Mouse (Mus musculus): ENCODE measurements around the gene Tbce. TPM values are rescaled to one million over a fixed set of nuclear protein-coding genes. Genes with fewer than 3 reads are reported as not detected.
"Not testable (repeated sequence)": the region's sequence is repeated elsewhere in the genome, so short reads cannot be mapped to it uniquely, and the experiment has no call there.

Tbce gene
- polyA plus RNA-seq, 1 experiment from 2014 or later: 52.6 TPM

- no peaks in the 10 kb centered on the region for H3K4me1 ChIP-seq (ENCODE audit: control insufficient read depth, insufficient read depth, low read length)
- no peak overlapping the region for H3K9ac ChIP-seq (ENCODE audit: low read length)
- H3K4me3 ChIP-seq (replicated peaks; ENCODE audit: low read length): no peak overlapping the region
- WGBS: 54% methylated on average over 5 of the region's 5 CpGs
- no peaks in the 10 kb centered on the region for H3K9me3 ChIP-seq (replicated peaks; ENCODE audit: control insufficient read depth, low read length)
- ATAC-seq (ENCODE audit: insufficient read depth, low FRiP score): no peak
- H3K27me3 ChIP-seq (ENCODE audit: control insufficient read depth, insufficient read depth, low read length): no peaks in the 10 kb centered on the region
- H3K36me3 ChIP-seq (ENCODE audit: control insufficient read depth, insufficient read depth, low read length): peaks cover 19% of the 10 kb centered on the region
- H3K27ac ChIP-seq (ENCODE audit: low read length): no peak overlapping the region
- no peak overlapping the region for H3K4me2 ChIP-seq (ENCODE audit: low read depth, low read length)
These were observed 42.0 kb downstream of the Tbce start for GRCm38 (mm10) chr13:13997476-13997875.

- Histone ChIP-seq H3K4me3 (replicated peaks; ENCODE audit: low read length) (no peak overlapping the region), H3K9me3 (replicated peaks; ENCODE audit: control insufficient read depth, low read length) (no peaks in the 10 kb centered on the region), H3K27me3 (ENCODE audit: control insufficient read depth, insufficient read depth, low read length) (no peaks in the 10 kb centered on the region), H3K9ac (ENCODE audit: low read length) (no peak overlapping the region), H3K4me1 (ENCODE audit: control insufficient read depth, insufficient read depth, low read length) (no peaks in the 10 kb centered on the region), H3K36me3 (ENCODE audit: control insufficient read depth, insufficient read depth, low read length) (peaks cover 19% of the 10 kb centered on the region), H3K4me2 (ENCODE audit: low read depth, low read length) (no peak overlapping the region), H3K27ac (ENCODE audit: low read length) (no peak overlapping the region)
- 87% methylated on average over 5 of the region's 5 CpGs for whole genome bisulfite sequencing
- no peak for ATAC-seq (ENCODE audit: insufficient read depth, low FRiP score)
These were observed 44.4 kb downstream of the Tbce start for GRCm38 (mm10) chr13:13995046-13995445.

- WGBS: 72% methylated on average over 3 of the region's 3 CpGs
- no peak for ATAC-seq (ENCODE audit: insufficient read depth, low FRiP score)
- H3K36me3 ChIP-seq (ENCODE audit: control insufficient read depth, insufficient read depth, low read length): peaks cover 9% of the 10 kb centered on the region; the same call in 1 of the 2 replicates
These were observed 46.4 kb downstream of the Tbce start for GRCm38 (mm10) chr13:13993041-13993440.

GRCm38 (mm10) chr13:13990391-13990790 is 49.0 kb downstream of the Tbce start:
- Histone ChIP-seq H3K27me3 (ENCODE audit: control insufficient read depth, insufficient read depth, low read length) (no peaks in the 10 kb centered on the region), H3K4me2 (ENCODE audit: low read depth, low read length) (no peak overlapping the region), H3K4me1 (ENCODE audit: control insufficient read depth, insufficient read depth, low read length) (no peaks in the 10 kb centered on the region), H3K9ac (ENCODE audit: low read length) (no peak overlapping the region), H3K27ac (ENCODE audit: low read length) (no peak overlapping the region), H3K36me3 (ENCODE audit: control insufficient read depth, insufficient read depth, low read length) (peaks cover 6% of the 10 kb centered on the region; the same call in 1 of the 2 replicates), H3K9me3 (replicated peaks; ENCODE audit: control insufficient read depth, low read length) (no peaks in the 10 kb centered on the region), H3K4me3 (replicated peaks; ENCODE audit: low read length) (no peak overlapping the region)
- WGBS: 52% methylated on average over 2 of the region's 2 CpGs
- no peak for ATAC-seq (ENCODE audit: insufficient read depth, low FRiP score)

More at GRCm38 (mm10) chr13:13993041-13993440, 46.4 kb downstream of the Tbce start:
- no peaks in the 10 kb centered on the region for H3K27me3 ChIP-seq (ENCODE audit: control insufficient read depth, insufficient read depth, low read length)
- no peak overlapping the region for H3K4me3 ChIP-seq (replicated peaks; ENCODE audit: low read length)
- H3K27ac ChIP-seq (ENCODE audit: low read length): no peak overlapping the region
- H3K9ac ChIP-seq (ENCODE audit: low read length): no peak overlapping the region
- no peaks in the 10 kb centered on the region for H3K9me3 ChIP-seq (replicated peaks; ENCODE audit: control insufficient read depth, low read length)
- no peaks in the 10 kb centered on the region for H3K4me1 ChIP-seq (ENCODE audit: control insufficient read depth, insufficient read depth, low read length)
- H3K4me2 ChIP-seq (ENCODE audit: low read depth, low read length): no peak overlapping the region

GRCm38 (mm10) chr13:13989135-13989534 is 50.3 kb downstream of the Tbce start:
- no peaks in the 10 kb centered on the region for H3K4me1 ChIP-seq (ENCODE audit: control insufficient read depth, insufficient read depth, low read length)
- no peak for ATAC-seq (ENCODE audit: insufficient read depth, low FRiP score)
- H3K4me3 ChIP-seq (replicated peaks; ENCODE audit: low read length): no peak overlapping the region
- H3K27me3 ChIP-seq (ENCODE audit: control insufficient read depth, insufficient read depth, low read length): no peaks in the 10 kb centered on the region
- H3K27ac ChIP-seq (ENCODE audit: low read length): no peak overlapping the region
- peaks cover 4% of the 10 kb centered on the region; the same call in 1 of the 2 replicates for H3K36me3 ChIP-seq (ENCODE audit: control insufficient read depth, insufficient read depth, low read length)
- no peaks in the 10 kb centered on the region for H3K9me3 ChIP-seq (replicated peaks; ENCODE audit: control insufficient read depth, low read length)
- WGBS: 81% methylated on average over 2 of the region's 2 CpGs
- H3K4me2 ChIP-seq (ENCODE audit: low read depth, low read length): no peak overlapping the region
- no peak overlapping the region for H3K9ac ChIP-seq (ENCODE audit: low read length)

- Histone ChIP-seq H3K4me2 (ENCODE audit: low read depth, low read length) (no peak overlapping the region), H3K9me3 (replicated peaks; ENCODE audit: control insufficient read depth, low read length) (no peaks in the 10 kb centered on the region), H3K36me3 (ENCODE audit: control insufficient read depth, insufficient read depth, low read length) (no peaks in the 10 kb centered on the region), H3K4me3 (replicated peaks; ENCODE audit: low read length) (no peak overlapping the region), H3K4me1 (ENCODE audit: control insufficient read depth, insufficient read depth, low read length) (no peaks in the 10 kb centered on the region), H3K27me3 (ENCODE audit: control insufficient read depth, insufficient read depth, low read length) (no peaks in the 10 kb centered on the region), H3K9ac (ENCODE audit: low read length) (no peak overlapping the region), H3K27ac (ENCODE audit: low read length) (no peak overlapping the region)
- WGBS: 92% methylated on average over 6 of the region's 6 CpGs
- ATAC-seq (ENCODE audit: insufficient read depth, low FRiP score): no peak
These were observed 55.9 kb downstream of the Tbce start for GRCm38 (mm10) chr13:13983523-13983922.

GRCm38 (mm10) chr13:13981842-13982241 is 57.6 kb downstream of the Tbce start:
- H3K27ac ChIP-seq (ENCODE audit: low read length); H3K4me3 ChIP-seq (replicated peaks; ENCODE audit: low read length); H3K4me1 ChIP-seq (ENCODE audit: control insufficient read depth, insufficient read depth, low read length); H3K9ac ChIP-seq (ENCODE audit: low read length); H3K9me3 ChIP-seq (replicated peaks; ENCODE audit: control insufficient read depth, low read length); H3K27me3 ChIP-seq (ENCODE audit: control insufficient read depth, insufficient read depth, low read length); ATAC-seq (ENCODE audit: insufficient read depth, low FRiP score); H3K4me2 ChIP-seq (ENCODE audit: low read depth, low read length); H3K36me3 ChIP-seq (ENCODE audit: control insufficient read depth, insufficient read depth, low read length): not testable (repeated sequence)
- 85% methylated on average over 1 of the region's 1 CpGs for WGBS

GRCm38 (mm10) chr13:13969796-13970195 is 69.6 kb downstream of the Tbce start:
- Histone ChIP-seq H3K36me3 (ENCODE audit: control insufficient read depth, insufficient read depth, low read length) (0 out of 2 replicates have a peak, but pooled peaks cover 2% of the 10 kb centered on the region), H3K4me3 (replicated peaks; ENCODE audit: low read length) (no peak overlapping the region), H3K27ac (ENCODE audit: low read length) (no peak overlapping the region), H3K4me2 (ENCODE audit: low read depth, low read length) (no peak overlapping the region), H3K9ac (ENCODE audit: low read length) (no peak overlapping the region), H3K27me3 (ENCODE audit: control insufficient read depth, insufficient read depth, low read length) (no peaks in the 10 kb centered on the region), H3K9me3 (replicated peaks; ENCODE audit: control insufficient read depth, low read length) (no peaks in the 10 kb centered on the region), H3K4me1 (ENCODE audit: control insufficient read depth, insufficient read depth, low read length) (no peaks in the 10 kb centered on the region; the same call in 1 of the 2 replicates)
- WGBS: 81% methylated on average over 1 of the region's 1 CpGs
- no peak for ATAC-seq (ENCODE audit: insufficient read depth, low FRiP score)

- peak; percentile 88 for ATAC-seq (ENCODE audit: insufficient read depth, low FRiP score)
- H3K27ac ChIP-seq (ENCODE audit: low read length): peak overlapping the region; percentile 31
- no peaks in the 10 kb centered on the region for H3K27me3 ChIP-seq (ENCODE audit: control insufficient read depth, insufficient read depth, low read length)
These were observed 70.8 kb downstream of the Tbce start for GRCm38 (mm10) chr13:13968629-13969111.

More at GRCm38 (mm10) chr13:13968629-13969111, 70.8 kb downstream of the Tbce start:
- H3K4me3 ChIP-seq (replicated peaks; ENCODE audit: low read length): no peak overlapping the region
- 70% methylated on average over 4 of the region's 4 CpGs for WGBS
- H3K9ac ChIP-seq (ENCODE audit: low read length): no peak overlapping the region
- H3K4me2 ChIP-seq (ENCODE audit: low read depth, low read length): no peak overlapping the region
- H3K36me3 ChIP-seq (ENCODE audit: control insufficient read depth, insufficient read depth, low read length): 0 out of 2 replicates have a peak, but pooled peaks cover 2% of the 10 kb centered on the region
- no peaks in the 10 kb centered on the region for H3K9me3 ChIP-seq (replicated peaks; ENCODE audit: control insufficient read depth, low read length)
- no peaks in the 10 kb centered on the region; the same call in 1 of the 2 replicates for H3K4me1 ChIP-seq (ENCODE audit: control insufficient read depth, insufficient read depth, low read length)
